Mouse (Mus musculus) CH12.LX (cell line): ENCODE data around the gene Runx3. TPM values are rescaled to one million over a fixed set of nuclear protein-coding genes. Genes with fewer than 3 reads are reported as not detected.

Source experiments
- DNase-seq: peaks from one replicate; pipeline ENCODE4 v3.0.0-alpha.2; 2013; ENCODE audit errors: extremely low read depth
- H3K27ac ChIP-seq: 2 replicates; pipeline ENCODE4 v1.5.1; 2012; ENCODE audit warnings: low read depth, mild to moderate bottlenecking, control low read depth, moderate library complexity; ENCODE audit not compliant: insufficient read depth
- H3K27me3 ChIP-seq: replicated peaks from 2 replicates; pipeline ENCODE3; 2012; ENCODE audit warnings: inconsistent platforms
- H3K36me3 ChIP-seq, 2 experiments: replicated peaks in 1 of 2; 2 replicates each; pipeline versions ENCODE3 to v1.6.1; 2012; ENCODE audit warnings: inconsistent platforms in 1 of 2, low read length in 1 of 2, mild to moderate bottlenecking in 1 of 2, mixed read lengths in 1 of 2, moderate library complexity in 1 of 2; ENCODE audit not compliant: control insufficient read depth in 1 of 2, insufficient read depth in 1 of 2
- H3K4me1 ChIP-seq, 2 experiments: 2 replicates each; pipeline ENCODE4 v1.6.1; 2012; ENCODE audit warnings: inconsistent platforms in 1 of 2, moderate library complexity in 1 of 2; ENCODE audit not compliant: insufficient read depth in 2 of 2, control insufficient read depth in 1 of 2
- H3K4me2 ChIP-seq: 2 replicates; pipeline ENCODE4 v1.6.1; 2012; ENCODE audit warnings: low read depth, mild to moderate bottlenecking, control low read depth; ENCODE audit not compliant: poor library complexity, insufficient read depth, severe bottlenecking
- H3K4me3 ChIP-seq, 3 experiments: fragments of 150-350 bp in 1 of 3; sonication (generic) in 1 of 3; replicated peaks in 1 of 3; 2 replicates each; pipeline versions ENCODE3 to v1.5.1; 2011 to 2012; ENCODE audit warnings: low read depth in 2 of 3, low read length in 2 of 3, mild to moderate bottlenecking in 2 of 3, moderate library complexity in 2 of 3, control low read depth in 1 of 3, improper control_type of control experiment in 1 of 3, inconsistent platforms in 1 of 3, mixed read lengths in 1 of 3; ENCODE audit not compliant: poor library complexity in 1 of 3
- H3K79me2 ChIP-seq: replicated peaks from 2 replicates; pipeline ENCODE4 v1.6.1; 2012; ENCODE audit warnings: mild to moderate bottlenecking, moderate library complexity; ENCODE audit not compliant: control insufficient read depth, poor library complexity, insufficient read depth, severe bottlenecking; ENCODE audit errors: extremely low read depth
- H3K9ac ChIP-seq: 2 replicates; pipeline ENCODE4 v1.6.1; 2012; ENCODE audit warnings: low read depth, mild to moderate bottlenecking, control low read depth, moderate library complexity; ENCODE audit not compliant: insufficient read depth
- H3K9me3 ChIP-seq: replicated peaks from 2 replicates; pipeline ENCODE3; 2012; ENCODE audit warnings: low read length, inconsistent platforms, mixed read lengths
- CHD1 ChIP-seq: IDR thresholded peaks from 2 replicates; pipeline ENCODE4 v1.6.1; 2012; ENCODE audit warnings: low read depth, low read length, improper control_type of control experiment, inconsistent platforms
- CHD2 ChIP-seq: IDR thresholded peaks from 2 replicates; pipeline ENCODE4 v1.6.1; 2011; ENCODE audit warnings: low read length, improper control_type of control experiment
- CTCF ChIP-seq, 2 experiments: IDR thresholded peaks in 1 of 2; conservative IDR thresholded peaks in 1 of 2; 2 replicates each; pipeline ENCODE4 v1.5.1; 2011 to 2012; ENCODE audit warnings: low read depth in 2 of 2, low read length in 2 of 2, improper control_type of control experiment in 1 of 2, inconsistent platforms in 1 of 2, mild to moderate bottlenecking in 1 of 2, moderate library complexity in 1 of 2
- EP300 ChIP-seq: IDR thresholded peaks from 2 replicates; pipeline ENCODE4 v1.6.1; 2011; ENCODE audit warnings: low read length, improper control_type of control experiment
- ETS1 ChIP-seq: conservative IDR thresholded peaks from 2 replicates; pipeline ENCODE4 v1.6.1; 2012; ENCODE audit warnings: low read depth, mild to moderate bottlenecking, inconsistent platforms, low read length, improper control_type of control experiment, moderate library complexity
- GABPA ChIP-seq: IDR thresholded peaks from 2 replicates; pipeline ENCODE4 v1.6.1; 2012; ENCODE audit warnings: low read depth, low read length, improper control_type of control experiment, inconsistent platforms; ENCODE audit not compliant: insufficient replicate concordance
- HCFC1 ChIP-seq: IDR thresholded peaks from 2 replicates; pipeline ENCODE4 v1.6.1; 2012; ENCODE audit warnings: low read depth, mild to moderate bottlenecking, inconsistent platforms, low read length, improper control_type of control experiment
- IRF4 ChIP-seq: IDR thresholded peaks from 2 replicates; pipeline ENCODE4 v1.6.1; 2014; ENCODE audit warnings: low read depth, mild to moderate bottlenecking, inconsistent platforms, low read length, improper control_type of control experiment
- MAFK ChIP-seq: IDR thresholded peaks from 2 replicates; pipeline ENCODE4 v1.6.1; 2011; ENCODE audit warnings: low read length, improper control_type of control experiment; ENCODE audit not compliant: insufficient replicate concordance
- MAX ChIP-seq: IDR thresholded peaks from 2 replicates; pipeline ENCODE4 v1.6.1; 2011; ENCODE audit warnings: low read length, improper control_type of control experiment
- MAZ ChIP-seq: IDR thresholded peaks from 2 replicates; pipeline ENCODE4 v1.6.1; 2012; ENCODE audit warnings: low read depth, mild to moderate bottlenecking, inconsistent platforms, low read length, improper control_type of control experiment, moderate library complexity
- MEF2A ChIP-seq: IDR thresholded peaks from 2 replicates; pipeline ENCODE4 v1.6.1; 2014; ENCODE audit warnings: low read depth, mild to moderate bottlenecking, inconsistent platforms, low read length, improper control_type of control experiment, borderline replicate concordance
- MXI1 ChIP-seq: IDR thresholded peaks from 2 replicates; pipeline ENCODE4 v1.6.1; 2011; ENCODE audit warnings: mild to moderate bottlenecking, low read depth, low read length, improper control_type of control experiment
- MYC ChIP-seq: IDR thresholded peaks from 2 replicates; pipeline ENCODE4 v1.6.1; 2011; ENCODE audit warnings: low read depth, mild to moderate bottlenecking, improper control_type of control experiment, low read length
- NELFE ChIP-seq: IDR thresholded peaks from 2 replicates; pipeline ENCODE4 v1.6.1; 2011; ENCODE audit warnings: low read depth, low read length, improper control_type of control experiment
- NRF1 ChIP-seq: IDR thresholded peaks from 2 replicates; pipeline ENCODE4 v1.6.1; 2014; ENCODE audit warnings: low read depth, mild to moderate bottlenecking, inconsistent platforms, low read length, improper control_type of control experiment, moderate library complexity
- PAX5 ChIP-seq: IDR thresholded peaks from 2 replicates; pipeline ENCODE4 v1.6.1; 2012; ENCODE audit warnings: low read length, inconsistent platforms, mixed read lengths
- POLR2A ChIP-seq: IDR thresholded peaks from 2 replicates; pipeline ENCODE4 v1.6.1; 2011; ENCODE audit warnings: low read depth, mild to moderate bottlenecking, improper control_type of control experiment, low read length
- POLR2AphosphoS2 ChIP-seq: IDR thresholded peaks from 2 replicates; pipeline ENCODE4 v1.6.1; 2011; ENCODE audit warnings: low read depth, low read length, improper control_type of control experiment
- RCOR1 ChIP-seq: conservative IDR thresholded peaks from 2 replicates; pipeline ENCODE4 v1.6.1; 2012; ENCODE audit warnings: low read depth, mild to moderate bottlenecking, inconsistent platforms, low read length, improper control_type of control experiment
- SIN3A ChIP-seq: IDR thresholded peaks from 2 replicates; pipeline ENCODE4 v1.6.1; 2012; ENCODE audit warnings: low read length, improper control_type of control experiment, inconsistent platforms
- SMC3 ChIP-seq: IDR thresholded peaks from 2 replicates; pipeline ENCODE4 v1.6.1; 2011; ENCODE audit warnings: low read depth, low read length, improper control_type of control experiment
- TBP ChIP-seq: conservative IDR thresholded peaks from 2 replicates; pipeline ENCODE4 v1.6.1; 2011; ENCODE audit warnings: low read depth, low read length, improper control_type of control experiment
- TCF12 ChIP-seq: IDR thresholded peaks from 2 replicates; pipeline ENCODE4 v1.6.1; 2014; ENCODE audit warnings: low read depth, mild to moderate bottlenecking, inconsistent platforms, low read length, improper control_type of control experiment
- UBTF ChIP-seq: IDR thresholded peaks from 2 replicates; pipeline ENCODE4 v1.6.1; 2012; ENCODE audit warnings: low read depth, mild to moderate bottlenecking, inconsistent platforms, low read length, improper control_type of control experiment, moderate library complexity
- USF1 ChIP-seq: IDR thresholded peaks from 2 replicates; pipeline ENCODE4 v1.6.1; 2014; ENCODE audit warnings: low read depth, mild to moderate bottlenecking, inconsistent platforms, low read length, improper control_type of control experiment
- USF2 ChIP-seq: conservative IDR thresholded peaks from 2 replicates; pipeline ENCODE4 v1.6.1; 2011; ENCODE audit warnings: low read depth, low read length, improper control_type of control experiment
- ZNF384 ChIP-seq: IDR thresholded peaks from 2 replicates; pipeline ENCODE4 v1.6.1; 2012; ENCODE audit warnings: low read depth, low read length, improper control_type of control experiment, inconsistent platforms
- dilution Hi-C: fragments of 300-500 bp; cut with MboI; formaldehyde crosslinking; loops from 2 replicates; pipeline ENCODE4 v1.14.3; 2020; ENCODE audit warnings: low sequenced_read_pairs; ENCODE audit not compliant: extremely low pct_unique_long_range_greater_than_20kb, extremely low pct_ligation_motif_present
- in situ Hi-C: fragments of 300-500 bp; cut with MboI; formaldehyde crosslinking; loops from 3 replicates; pipeline ENCODE4 v1.14.3; 2019; ENCODE audit warnings: low sequenced_read_pairs, low pct_ligation_motif_present, low pct_unique_long_range_greater_than_20kb, mixed read lengths
- polyA plus RNA-seq: library from polyadenylated mRNA; unstranded; fragments of >175 nt; gene quantifications from 2 replicates; pipeline ENCODE4 v1.2.1, GENCODE M21; 2012; ENCODE audit warnings: low read depth; ENCODE audit not compliant: insufficient read length
- total RNA-seq, 2 experiments: library from RNA; depleted of rRNA; stranded (reverse); fragments of 300-350 nt in 1 of 2; fragments of >200 nt in 1 of 2; gene quantifications; 2 replicates each; pipeline ENCODE4 v1.2.3; 2012 to 2014

The Runx3 gene
- total and polyA plus RNA-seq, 3 experiments, result 5.0 to 61.1 (median 19.7) TPM

GRCm38 (mm10) chr4:135153260-135154088 is 33.0 kb downstream of the Runx3 start (continued):
- no peak for TF ChIP-seq MEF2A
- no peak for TF ChIP-seq MAFK
- no peak for TF ChIP-seq CHD2
- no peak for TF ChIP-seq NELFE
- TF ChIP-seq NRF1, result no peak
- TF ChIP-seq SIN3A, result 0 out of 2 replicates have a peak, but pooled peaks have one; percentile 13
- peak; percentile 81; the same call in 1 of the 2 replicates for TF ChIP-seq UBTF
- TF ChIP-seq MYC, result no peak
- TF ChIP-seq POLR2AphosphoS2, result no peak
- no peak for TF ChIP-seq GABPA
- 0 out of 4 replicates have a peak, but pooled peaks of 1 of the 2 experiments have one; percentile 13 for TF ChIP-seq CTCF (conservative IDR thresholded peaks at IDR 0.05 in 1 of 2, IDR thresholded peaks at IDR 0.05 in 1 of 2; ENCODE audit: low read depth in 2 of 2, low read length in 2 of 2)
- no peak for TF ChIP-seq ZNF384
- no peak; the same call in 1 of the 2 replicates for TF ChIP-seq SMC3
- no peak for TF ChIP-seq PAX5
- no peak for TF ChIP-seq CHD1
- no peak; the same call in 1 of the 2 replicates for TF ChIP-seq POLR2A

- peak overlapping the region; percentile 81 to 95 (median 90) for H3K4me3 ChIP-seq
Observed at GRCm38 (mm10) chr4:135154089-135154949, 33.9 kb downstream of the Runx3 start.

More at GRCm38 (mm10) chr4:135154089-135154949, 33.9 kb downstream of the Runx3 start:
- Histone ChIP-seq H3K36me3 (peaks cover 11 to 37% of the 10 kb centered on the region in 2 experiments), H3K9ac (peak overlapping the region; percentile 75), H3K4me1 (peaks cover 17 to 62% of the 10 kb centered on the region in 2 experiments), H3K27me3 (no peaks in the 10 kb centered on the region), H3K9me3 (no peaks in the 10 kb centered on the region), H3K79me2 (peaks cover 59% of the 10 kb centered on the region), H3K4me2 (peak overlapping the region; percentile 83), H3K27ac (peak overlapping the region; percentile 84)
- dilution Hi-C loops (no loop called here), in situ Hi-C loops (no loop called here)
- no peak for DNase-seq
- TF ChIP-seq HCFC1 (0 out of 2 replicates have a peak, but pooled peaks have one; percentile 30), MAFK (no peak), IRF4 (peak; percentile 37; the same call in 1 of the 2 replicates), MYC (0 out of 2 replicates have a peak, but pooled peaks have one; percentile 35), RCOR1 (0 out of 2 replicates have a peak, but pooled peaks have one; percentile 55), USF1 (no peak), MXI1 (peak; percentile 37; the same call in 1 of the 2 replicates), POLR2A (no peak), USF2 (no peak), MAZ (peak; percentile 91), ETS1 (peak; percentile 71), SIN3A (0 out of 2 replicates have a peak, but pooled peaks have one; percentile 39), UBTF (0 out of 2 replicates have a peak, but pooled peaks have one; percentile 33), TBP (0 out of 2 replicates have a peak, but pooled peaks have one; percentile 29), EP300 (no peak), MAX (peak; percentile 24; the same call in 1 of the 2 replicates), CHD2 (peak; percentile 78), TCF12 (peak; percentile 68; the same call in 1 of the 2 replicates)
